Mouse (Mus musculus): Measurements from ENCODE around the gene Mtap. TPM values are rescaled to one million over a fixed set of nuclear protein-coding genes. Genes with fewer than 3 reads are reported as not detected.
A peak's percentile ranks its signal among the peaks of the same experiment; 100 is the strongest.

Mtap gene
- polyA plus RNA-seq, 1 experiment from 2014 or later: 49.1 TPM

GRCm38 (mm10) chr4:89112168-89112710 is 24.7 kb upstream of the Mtap start:
- Histone ChIP-seq H3K4me3 (ENCODE audit: low read length) (no peak overlapping the region), H3K27me3 (replicated peaks; ENCODE audit: control insufficient read depth, insufficient read depth, low read length) (no peaks in the 10 kb centered on the region), H3K4me1 (ENCODE audit: control insufficient read depth, insufficient read depth, low read length) (no peaks in the 10 kb centered on the region), H3K9ac (ENCODE audit: low read depth, low read length) (no peak overlapping the region), H3K27ac (ENCODE audit: low read length) (no peak overlapping the region), H3K9me3 (ENCODE audit: control insufficient read depth, low read length) (no peaks in the 10 kb centered on the region), H3K36me3 (ENCODE audit: control insufficient read depth, insufficient read depth, low read length) (no peaks in the 10 kb centered on the region), H3K4me2 (ENCODE audit: low read depth, low read length) (no peak overlapping the region)
- ATAC-seq: no peak
- 91% methylated on average over 11 of the region's 11 CpGs for WGBS

DNA sequence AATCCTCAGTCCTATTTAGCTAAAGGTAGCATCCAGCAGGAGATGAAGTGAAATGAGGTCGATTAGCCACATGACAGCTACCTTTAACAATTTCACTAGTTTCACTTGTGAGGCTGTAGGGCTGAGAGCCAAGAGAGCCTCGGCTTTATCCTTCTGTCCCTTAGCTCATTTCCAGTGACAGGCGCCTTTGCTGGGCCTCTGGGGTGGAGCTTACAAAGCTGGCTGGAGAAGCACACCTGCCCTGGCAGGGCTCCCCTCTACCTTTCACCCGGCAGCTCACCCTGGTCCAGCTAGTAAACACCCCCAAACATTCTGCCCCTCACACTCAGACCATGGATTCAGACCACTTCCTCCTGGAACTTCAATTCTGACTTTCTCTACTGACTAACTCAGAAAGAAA is 24.1 kb upstream of the Mtap start:
- 50% methylated on average over 4 of the region's 4 CpGs for WGBS
- no peaks in the 10 kb centered on the region for H3K9me3 ChIP-seq (ENCODE audit: control insufficient read depth, low read length)

GRCm38 (mm10) chr4:89116006-89116405 is 20.9 kb upstream of the Mtap start:
- Histone ChIP-seq H3K4me3 (ENCODE audit: low read length) (no peak overlapping the region), H3K27me3 (replicated peaks; ENCODE audit: control insufficient read depth, insufficient read depth, low read length) (no peaks in the 10 kb centered on the region), H3K9me3 (ENCODE audit: control insufficient read depth, low read length) (no peaks in the 10 kb centered on the region), H3K36me3 (ENCODE audit: control insufficient read depth, insufficient read depth, low read length) (no peaks in the 10 kb centered on the region), H3K4me2 (ENCODE audit: low read depth, low read length) (no peak overlapping the region), H3K27ac (ENCODE audit: low read length) (no peak overlapping the region), H3K9ac (ENCODE audit: low read depth, low read length) (no peak overlapping the region), H3K4me1 (ENCODE audit: control insufficient read depth, insufficient read depth, low read length) (no peaks in the 10 kb centered on the region)
- ATAC-seq: no peak
- WGBS: 68% methylated on average over 2 of the region's 2 CpGs

More for the DNA sequence above, 24.1 kb upstream of the Mtap start:
- no peaks in the 10 kb centered on the region for H3K27me3 ChIP-seq (replicated peaks; ENCODE audit: control insufficient read depth, insufficient read depth, low read length)
- ATAC-seq: no peak
- H3K4me3 ChIP-seq (ENCODE audit: low read length): no peak overlapping the region
- H3K36me3 ChIP-seq (ENCODE audit: control insufficient read depth, insufficient read depth, low read length): no peaks in the 10 kb centered on the region
- no peak overlapping the region for H3K27ac ChIP-seq (ENCODE audit: low read length)
- no peak overlapping the region for H3K9ac ChIP-seq (ENCODE audit: low read depth, low read length)
- no peaks in the 10 kb centered on the region for H3K4me1 ChIP-seq (ENCODE audit: control insufficient read depth, insufficient read depth, low read length)
- no peak overlapping the region for H3K4me2 ChIP-seq (ENCODE audit: low read depth, low read length)

DNA sequence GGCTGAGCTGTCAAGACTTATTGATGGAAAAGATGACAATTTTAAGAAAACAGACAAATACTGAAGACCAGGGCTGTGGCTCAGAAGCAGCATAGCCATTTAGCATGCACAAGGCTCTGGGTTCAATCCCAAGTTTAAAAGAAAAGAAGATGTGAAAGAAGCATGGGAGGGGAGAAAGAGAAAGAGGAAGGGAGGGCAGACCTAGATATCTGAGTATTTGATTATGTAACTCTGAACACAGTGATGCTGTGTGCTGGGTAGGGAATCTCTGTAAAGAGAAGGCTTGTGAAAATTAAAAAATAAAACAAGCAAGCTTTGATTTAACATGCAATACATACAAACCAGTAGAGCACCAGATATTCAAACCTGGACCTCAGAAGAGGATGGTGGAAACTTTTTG is 17.0 kb upstream of the Mtap start:
- Histone ChIP-seq H3K27me3 (replicated peaks; ENCODE audit: control insufficient read depth, insufficient read depth, low read length) (no peaks in the 10 kb centered on the region), H3K9ac (ENCODE audit: low read depth, low read length) (no peak overlapping the region)
- no peak for ATAC-seq

DNA sequence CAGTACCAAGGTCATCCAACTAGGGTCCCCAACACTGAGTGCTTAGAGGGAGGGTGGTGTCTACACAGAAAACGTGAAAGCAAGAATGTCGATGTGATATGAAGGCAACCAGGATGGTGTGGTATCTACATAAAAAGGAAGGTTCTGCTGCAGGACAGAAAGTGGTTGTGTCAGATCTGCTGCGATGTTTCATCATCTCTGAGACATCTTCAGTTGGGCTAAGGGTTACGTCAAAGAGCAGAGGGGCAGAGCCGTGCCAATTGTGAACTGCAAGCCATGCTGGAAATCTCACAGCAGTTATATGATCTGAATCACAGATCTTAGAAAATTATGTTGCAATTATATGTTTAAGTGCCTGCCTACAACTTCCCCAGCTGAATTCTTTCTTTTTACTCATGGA is 16.6 kb upstream of the Mtap start:
- WGBS: 86% methylated on average over 5 of the region's 5 CpGs
- ATAC-seq: no peak
- no peaks in the 10 kb centered on the region for H3K4me1 ChIP-seq (ENCODE audit: control insufficient read depth, insufficient read depth, low read length)

More for the DNA sequence above, 17.0 kb upstream of the Mtap start:
- Histone ChIP-seq H3K4me3 (ENCODE audit: low read length) (no peak overlapping the region), H3K4me1 (ENCODE audit: control insufficient read depth, insufficient read depth, low read length) (no peaks in the 10 kb centered on the region), H3K36me3 (ENCODE audit: control insufficient read depth, insufficient read depth, low read length) (no peaks in the 10 kb centered on the region), H3K27ac (ENCODE audit: low read length) (no peak overlapping the region), H3K9me3 (ENCODE audit: control insufficient read depth, low read length) (no peaks in the 10 kb centered on the region), H3K4me2 (ENCODE audit: low read depth, low read length) (no peak overlapping the region)

DNA sequence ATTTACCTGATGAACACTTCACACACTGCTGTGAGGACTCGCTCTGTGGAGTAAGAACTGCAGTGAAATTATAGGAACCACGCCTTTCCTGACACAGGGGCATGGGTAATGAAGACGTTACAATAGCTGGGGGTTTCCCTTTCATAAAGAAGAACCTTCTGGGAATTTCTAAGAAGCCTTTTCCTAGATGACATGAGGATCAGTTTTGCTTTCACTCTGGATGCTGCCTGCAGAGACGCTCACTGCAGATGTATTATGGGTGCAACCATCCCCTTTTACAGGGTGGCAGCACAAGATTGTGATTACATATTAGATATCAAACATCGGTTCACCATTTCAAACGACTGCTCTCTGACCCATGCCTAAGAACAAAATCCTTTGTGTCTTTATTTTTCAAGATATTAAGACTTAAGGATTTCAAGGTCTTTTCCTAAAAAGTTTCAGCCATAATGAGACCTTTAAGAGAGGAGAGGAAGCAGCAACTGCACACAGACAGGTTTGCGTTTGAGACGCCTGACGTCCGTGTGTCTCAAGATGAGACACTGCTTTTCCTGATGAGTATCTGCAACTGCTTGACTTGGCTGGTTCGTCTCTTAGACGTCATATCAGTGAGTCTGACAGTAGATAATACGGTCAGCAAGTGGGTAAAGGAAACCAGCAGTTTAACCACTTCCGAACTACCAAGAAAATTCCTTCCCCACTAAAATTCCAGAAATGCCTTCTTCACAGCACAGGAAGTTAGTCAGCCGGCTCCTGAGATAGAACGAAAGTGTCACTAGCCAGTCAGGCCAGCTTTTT is 13.3 kb upstream of the Mtap start:
- ATAC-seq: no peak
- H3K9me3 ChIP-seq (ENCODE audit: control insufficient read depth, low read length): no peaks in the 10 kb centered on the region
- no peak overlapping the region for H3K4me2 ChIP-seq (ENCODE audit: low read depth, low read length)
- H3K27ac ChIP-seq (ENCODE audit: low read length): no peak overlapping the region
- no peak overlapping the region for H3K9ac ChIP-seq (ENCODE audit: low read depth, low read length)
- H3K4me1 ChIP-seq (ENCODE audit: control insufficient read depth, insufficient read depth, low read length): no peaks in the 10 kb centered on the region
- no peaks in the 10 kb centered on the region for H3K27me3 ChIP-seq (replicated peaks; ENCODE audit: control insufficient read depth, insufficient read depth, low read length)
- H3K4me3 ChIP-seq (ENCODE audit: low read length): no peak overlapping the region
- no peaks in the 10 kb centered on the region for H3K36me3 ChIP-seq (ENCODE audit: control insufficient read depth, insufficient read depth, low read length)
- WGBS: 63% methylated on average over 16 of the region's 16 CpGs

More for the DNA sequence above, 16.6 kb upstream of the Mtap start:
- Histone ChIP-seq H3K4me3 (ENCODE audit: low read length) (no peak overlapping the region), H3K9me3 (ENCODE audit: control insufficient read depth, low read length) (no peaks in the 10 kb centered on the region), H3K9ac (ENCODE audit: low read depth, low read length) (no peak overlapping the region), H3K4me2 (ENCODE audit: low read depth, low read length) (no peak overlapping the region), H3K27ac (ENCODE audit: low read length) (no peak overlapping the region), H3K36me3 (ENCODE audit: control insufficient read depth, insufficient read depth, low read length) (no peaks in the 10 kb centered on the region), H3K27me3 (replicated peaks; ENCODE audit: control insufficient read depth, insufficient read depth, low read length) (no peaks in the 10 kb centered on the region)

DNA sequence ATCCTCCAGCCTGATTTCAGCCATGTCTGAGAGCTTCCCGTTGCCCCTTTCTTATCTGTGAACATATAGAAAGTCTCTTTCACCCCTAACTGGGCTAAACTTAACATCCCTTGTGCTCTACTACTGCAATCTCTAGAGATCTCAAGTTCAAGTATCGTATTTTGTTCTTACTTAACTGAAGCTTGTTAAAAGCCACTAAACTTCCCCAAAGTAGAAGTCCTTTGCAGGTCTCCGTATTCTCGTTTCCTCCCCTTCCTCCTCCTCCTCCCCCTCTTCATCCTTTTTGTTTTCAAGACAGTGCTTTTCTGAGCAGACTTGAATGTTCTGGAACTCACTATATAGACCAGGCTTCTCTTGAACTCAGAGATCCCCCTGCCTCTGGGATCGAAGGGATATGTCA is 9.2 kb upstream of the Mtap start:
- Histone ChIP-seq H3K9ac (ENCODE audit: low read depth, low read length) (no peak overlapping the region), H3K4me2 (ENCODE audit: low read depth, low read length) (no peak overlapping the region), H3K4me1 (ENCODE audit: control insufficient read depth, insufficient read depth, low read length) (no peaks in the 10 kb centered on the region), H3K27me3 (replicated peaks; ENCODE audit: control insufficient read depth, insufficient read depth, low read length) (no peaks in the 10 kb centered on the region), H3K36me3 (ENCODE audit: control insufficient read depth, insufficient read depth, low read length) (no peaks in the 10 kb centered on the region), H3K9me3 (ENCODE audit: control insufficient read depth, low read length) (no peaks in the 10 kb centered on the region), H3K4me3 (ENCODE audit: low read length) (no peak overlapping the region), H3K27ac (ENCODE audit: low read length) (no peak overlapping the region)
- WGBS: 53% methylated on average over 5 of the region's 5 CpGs
- ATAC-seq: no peak

- WGBS: 17% methylated on average over 20 of the region's 20 CpGs
- Histone ChIP-seq H3K9ac (ENCODE audit: low read depth, low read length) (no peak overlapping the region), H3K4me3 (ENCODE audit: low read length) (peak overlapping the region; percentile 3)
Observed at GRCm38 (mm10) chr4:89128080-89128936, 8.6 kb upstream of the Mtap start.

GRCm38 (mm10) chr4:89128937-89129277 is 8.0 kb upstream of the Mtap start:
- no peaks in the 10 kb centered on the region for H3K9me3 ChIP-seq (ENCODE audit: control insufficient read depth, low read length)
- no peak overlapping the region for H3K9ac ChIP-seq (ENCODE audit: low read depth, low read length)
- no peaks in the 10 kb centered on the region for H3K36me3 ChIP-seq (ENCODE audit: control insufficient read depth, insufficient read depth, low read length)
- H3K4me1 ChIP-seq (ENCODE audit: control insufficient read depth, insufficient read depth, low read length): no peaks in the 10 kb centered on the region
- H3K27me3 ChIP-seq (replicated peaks; ENCODE audit: control insufficient read depth, insufficient read depth, low read length): no peaks in the 10 kb centered on the region
- no peak overlapping the region for H3K27ac ChIP-seq (ENCODE audit: low read length)
- WGBS: 54% methylated on average over 5 of the region's 5 CpGs
- peak overlapping the region; percentile 36; the same call in 1 of the 2 replicates for H3K4me2 ChIP-seq (ENCODE audit: low read depth, low read length)
- ATAC-seq: no peak
- no peak overlapping the region for H3K4me3 ChIP-seq (ENCODE audit: low read length)

More at GRCm38 (mm10) chr4:89128080-89128936, 8.6 kb upstream of the Mtap start:
- peak overlapping the region; percentile 53; the same call in 1 of the 2 replicates for H3K27ac ChIP-seq (ENCODE audit: low read length)
- H3K27me3 ChIP-seq (replicated peaks; ENCODE audit: control insufficient read depth, insufficient read depth, low read length): no peaks in the 10 kb centered on the region
- peak; percentile 92 for ATAC-seq
- peak overlapping the region; percentile 36 for H3K4me2 ChIP-seq (ENCODE audit: low read depth, low read length)
- H3K36me3 ChIP-seq (ENCODE audit: control insufficient read depth, insufficient read depth, low read length): no peaks in the 10 kb centered on the region
- H3K9me3 ChIP-seq (ENCODE audit: control insufficient read depth, low read length): no peaks in the 10 kb centered on the region
- H3K4me1 ChIP-seq (ENCODE audit: control insufficient read depth, insufficient read depth, low read length): no peaks in the 10 kb centered on the region
